Mouse (Mus musculus) erythroblast, embryonic 14.5 days (primary cell): ENCODE measurements at regions not wholly inside any gene's neighbourhood (a gene's known extent, or its start where the extent isn't known, plus 50 kb on each side); places are given as distances from the start of the nearest gene placed in this dataset.

Source experiments
- H3K27me3 ChIP-seq: 2 replicates; pipeline ENCODE4 v1.6.1; 2012; ENCODE audit warnings: inconsistent platforms; ENCODE audit not compliant: control insufficient read depth
- H3K36me3 ChIP-seq: 2 replicates; pipeline ENCODE4 v1.6.1; 2012; ENCODE audit warnings: mild to moderate bottlenecking, inconsistent platforms; ENCODE audit not compliant: control insufficient read depth
- H3K4me1 ChIP-seq: 2 replicates; pipeline ENCODE4 v1.6.1; 2012; ENCODE audit warnings: inconsistent platforms; ENCODE audit not compliant: control insufficient read depth
- H3K4me3 ChIP-seq: replicated peaks from 2 replicates; pipeline ENCODE3; 2012; ENCODE audit warnings: moderate library complexity, mild to moderate bottlenecking, inconsistent platforms
- H3K9me3 ChIP-seq: 2 replicates; pipeline ENCODE4 v1.6.1; 2012; ENCODE audit warnings: low read length, inconsistent platforms, mixed read lengths; ENCODE audit not compliant: control insufficient read depth
- GATA1 ChIP-seq: IDR thresholded peaks from 2 replicates; pipeline ENCODE4 v1.6.1; 2012; ENCODE audit warnings: low read length, inconsistent platforms, mixed read lengths
- TAL1 ChIP-seq: IDR thresholded peaks from 3 replicates; pipeline ENCODE4 v1.6.1; 2012; ENCODE audit warnings: low read length, inconsistent platforms, mixed read lengths

DNA sequence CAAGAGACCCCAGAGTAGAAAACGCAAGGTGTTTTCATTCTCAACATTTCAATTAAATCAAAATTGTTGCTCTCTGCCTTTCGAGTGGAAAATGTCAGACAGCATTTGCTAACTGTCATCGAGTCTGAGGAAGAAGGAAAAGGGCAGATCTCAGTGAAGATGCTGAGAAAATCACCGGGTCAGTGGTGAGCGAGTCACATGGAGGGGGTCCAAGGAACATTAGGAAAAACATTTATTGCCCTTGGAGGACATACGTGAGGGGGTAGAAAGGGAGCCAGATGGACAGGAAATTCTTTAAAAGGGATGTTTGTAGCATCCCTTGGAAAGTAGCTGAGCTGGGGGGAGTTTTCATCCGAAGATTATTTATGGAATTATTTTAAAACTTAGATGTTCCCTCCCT, 425.4 kb upstream of the Rgma start:
- TF ChIP-seq GATA1 = no peak
- no peak for TF ChIP-seq TAL1
- Histone ChIP-seq H3K27me3 (no peaks in the 10 kb centered on the region), H3K4me1 (no peaks in the 10 kb centered on the region), H3K36me3 (no peaks in the 10 kb centered on the region), H3K9me3 (peaks cover 2% of the 10 kb centered on the region), H3K4me3 (no peak overlapping the region)

DNA sequence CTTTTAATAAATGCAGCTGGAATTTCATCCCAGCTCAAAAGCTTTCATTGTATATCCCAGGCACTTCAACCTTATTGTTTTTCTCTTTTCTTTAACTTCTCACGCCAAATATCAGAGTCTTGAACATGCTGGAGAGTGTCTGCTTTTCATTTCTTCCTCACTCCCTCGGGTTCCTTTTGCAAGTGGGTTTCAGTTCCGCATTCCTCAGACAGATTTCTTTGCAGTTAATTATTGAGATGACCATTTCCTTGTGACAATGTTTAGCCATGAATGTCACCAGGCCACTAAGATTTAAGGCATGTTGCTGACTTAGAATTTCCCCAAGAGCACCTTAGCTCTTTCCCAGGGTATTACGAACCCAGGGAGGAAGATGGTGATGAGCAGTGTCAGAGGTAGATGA, 417.6 kb upstream of the Rgma start:
- Histone ChIP-seq H3K27me3 (no peaks in the 10 kb centered on the region), H3K4me1 (no peaks in the 10 kb centered on the region), H3K36me3 (no peaks in the 10 kb centered on the region), H3K4me3 (no peak overlapping the region), H3K9me3 (peaks cover 7% of the 10 kb centered on the region)
- TF ChIP-seq GATA1 (no peak), TAL1 (no peak)

DNA sequence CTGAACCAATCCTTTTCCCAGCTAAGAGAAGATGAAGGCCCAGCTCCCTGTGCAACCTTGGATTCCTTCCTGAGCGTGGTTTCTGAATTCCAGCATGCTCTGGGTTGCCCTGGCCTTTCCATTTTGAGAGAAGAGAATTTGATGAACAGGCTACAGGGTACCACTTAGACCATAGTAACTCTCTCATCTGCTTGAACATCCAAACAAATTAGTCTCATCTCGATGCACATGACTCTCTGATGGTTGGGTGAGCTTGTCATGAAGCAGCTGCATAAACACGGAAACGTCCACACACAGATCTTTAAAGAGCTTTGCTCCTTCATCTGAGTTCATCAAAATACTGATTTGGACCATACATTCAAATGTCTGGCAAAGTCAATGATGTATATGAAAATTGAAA, 414.0 kb upstream of the Rgma start:
- peaks cover 7% of the 10 kb centered on the region for H3K9me3 ChIP-seq
- TF ChIP-seq GATA1 (no peak), TAL1 (no peak)
- H3K4me3 ChIP-seq = no peak overlapping the region
- H3K36me3 ChIP-seq = no peaks in the 10 kb centered on the region
- no peaks in the 10 kb centered on the region for H3K27me3 ChIP-seq
- H3K4me1 ChIP-seq = no peaks in the 10 kb centered on the region

DNA sequence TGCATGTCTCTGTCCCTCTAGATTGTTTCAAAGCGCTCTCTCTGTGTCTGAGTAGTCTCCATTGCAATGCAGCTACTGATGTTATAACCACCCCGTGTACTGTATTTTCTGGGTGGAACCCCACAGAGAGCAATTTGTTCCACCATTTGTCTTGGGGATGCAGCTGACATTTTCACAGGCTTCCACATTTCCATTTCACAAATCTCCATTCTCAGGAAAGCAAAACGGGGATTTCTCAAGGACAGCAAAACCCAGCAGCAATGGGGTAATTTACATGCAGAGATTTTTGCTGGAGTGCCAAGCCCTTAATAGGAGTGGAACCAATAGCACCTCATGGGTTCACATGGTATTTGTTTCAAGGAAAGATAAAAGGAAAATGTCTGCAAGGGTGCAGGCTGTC, 412.5 kb upstream of the Rgma start:
- no peak overlapping the region for H3K4me3 ChIP-seq
- TF ChIP-seq GATA1 (no peak), TAL1 (no peak)
- no peaks in the 10 kb centered on the region for H3K27me3 ChIP-seq
- peaks cover 7% of the 10 kb centered on the region for H3K9me3 ChIP-seq
- no peaks in the 10 kb centered on the region for H3K36me3 ChIP-seq
- H3K4me1 ChIP-seq = no peaks in the 10 kb centered on the region

DNA sequence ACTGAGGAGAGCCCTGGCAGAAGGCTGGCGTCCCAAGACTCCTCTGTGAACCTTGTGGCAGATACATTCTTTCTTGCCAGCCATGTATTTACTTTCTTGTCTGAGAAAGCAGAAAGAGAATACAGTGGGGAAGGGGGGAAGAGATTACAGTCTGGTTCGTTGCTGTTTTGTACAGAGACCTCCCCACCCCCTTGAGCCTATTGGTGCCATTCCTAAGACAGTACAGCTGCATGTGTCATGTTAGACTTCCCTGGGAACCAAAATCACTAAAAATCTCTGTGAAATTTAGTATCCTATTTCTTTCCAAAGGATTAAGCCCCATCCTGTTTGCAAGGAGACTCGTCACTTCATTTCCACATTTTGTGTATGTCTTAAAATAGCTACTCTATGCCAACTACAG, 411.4 kb upstream of the Rgma start:
- H3K4me1 ChIP-seq = no peaks in the 10 kb centered on the region
- H3K4me3 ChIP-seq = no peak overlapping the region
- no peaks in the 10 kb centered on the region for H3K36me3 ChIP-seq
- H3K9me3 ChIP-seq = peaks cover 3% of the 10 kb centered on the region; the same call in 1 of the 2 replicates
- TF ChIP-seq GATA1 (no peak), TAL1 (no peak)
- no peaks in the 10 kb centered on the region for H3K27me3 ChIP-seq

DNA sequence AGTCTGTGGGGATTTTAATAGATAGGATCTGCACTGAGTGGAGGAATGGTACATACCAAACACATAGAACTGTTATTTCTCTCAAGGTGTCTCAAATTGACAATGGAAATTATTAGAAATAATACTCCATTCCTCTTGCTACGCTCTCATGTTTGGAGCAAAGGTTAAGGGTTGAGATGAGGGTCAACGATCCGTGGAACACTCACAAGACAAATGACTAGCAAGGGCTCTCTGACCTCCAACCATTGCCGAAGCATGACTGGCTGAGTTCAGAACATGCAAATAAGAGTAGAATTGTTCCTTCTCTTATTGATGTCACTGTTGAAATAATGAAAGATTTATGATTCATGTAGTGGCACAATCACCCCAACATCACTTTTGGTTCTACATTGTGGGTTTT, 407.1 kb upstream of the Rgma start:
- Histone ChIP-seq H3K4me3 (no peak overlapping the region), H3K4me1 (no peaks in the 10 kb centered on the region), H3K27me3 (no peaks in the 10 kb centered on the region), H3K9me3 (peaks cover 7% of the 10 kb centered on the region; the same call in 1 of the 2 replicates), H3K36me3 (no peaks in the 10 kb centered on the region)
- TF ChIP-seq TAL1 (no peak), GATA1 (no peak)

DNA sequence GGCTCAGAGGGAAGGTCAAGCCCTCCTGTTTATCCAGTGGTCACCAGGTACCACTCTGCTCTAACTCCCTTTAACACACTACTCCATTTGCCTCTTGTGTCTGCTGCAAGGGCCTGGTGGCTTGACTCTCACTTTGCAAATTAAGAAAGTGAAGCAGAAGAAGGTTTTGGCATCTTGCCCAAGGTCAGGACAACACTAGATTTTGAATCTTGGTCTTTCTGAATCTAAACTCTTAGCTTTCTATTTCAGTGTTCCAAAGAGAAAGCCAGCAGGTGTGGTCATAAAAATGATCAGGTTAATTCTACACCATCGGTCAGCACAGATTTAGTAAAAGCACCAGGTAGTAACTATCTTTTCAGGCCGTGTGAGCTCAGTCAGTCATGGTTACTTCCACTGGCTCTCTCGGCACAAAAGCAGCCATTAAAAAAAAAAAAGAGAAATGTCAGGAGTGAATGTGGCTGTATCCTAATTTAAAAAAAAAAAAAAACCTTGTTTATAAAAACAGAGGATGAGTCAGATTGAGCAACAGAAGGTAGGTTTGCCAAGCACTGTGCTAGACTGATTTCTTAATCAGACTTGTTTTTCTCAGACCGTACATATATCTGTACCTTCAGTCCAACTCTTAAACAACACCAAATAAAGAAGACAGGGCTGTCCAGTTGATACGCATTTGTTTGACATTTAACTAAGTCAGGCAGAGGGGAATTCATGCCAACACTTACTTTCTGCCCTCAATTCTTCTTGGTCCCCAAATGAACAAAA, 403.6 kb upstream of the Rgma start:
- Histone ChIP-seq H3K4me3 (no peak overlapping the region), H3K4me1 (no peaks in the 10 kb centered on the region), H3K9me3 (peaks cover 7% of the 10 kb centered on the region; the same call in 1 of the 2 replicates), H3K27me3 (no peaks in the 10 kb centered on the region), H3K36me3 (no peaks in the 10 kb centered on the region)
- TF ChIP-seq TAL1 (no peak), GATA1 (no peak)

DNA sequence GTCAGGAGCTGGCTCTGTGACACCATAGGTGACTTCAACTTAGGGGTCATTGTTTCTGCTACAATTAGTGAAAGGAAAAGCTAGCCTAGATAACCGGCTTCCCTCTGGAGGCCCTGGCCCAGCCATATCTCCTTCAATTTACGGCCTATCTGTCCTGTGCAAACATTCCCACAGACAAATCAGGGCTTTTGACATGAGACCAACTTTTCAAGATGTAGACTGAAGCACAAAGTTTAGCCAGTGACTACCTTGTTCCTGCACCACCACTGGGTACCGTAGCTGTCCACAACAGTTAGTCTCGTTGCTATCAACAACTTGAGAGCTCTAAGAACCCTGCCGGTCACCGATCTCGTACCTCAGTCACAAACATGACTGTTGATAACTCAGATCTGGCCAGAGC, 402.9 kb upstream of the Rgma start:
- H3K9me3 ChIP-seq = peaks cover 7% of the 10 kb centered on the region; the same call in 1 of the 2 replicates
- no peak overlapping the region for H3K4me3 ChIP-seq
- no peaks in the 10 kb centered on the region for H3K27me3 ChIP-seq
- H3K4me1 ChIP-seq = no peaks in the 10 kb centered on the region
- TF ChIP-seq GATA1 = no peak
- no peak for TF ChIP-seq TAL1
- H3K36me3 ChIP-seq = no peaks in the 10 kb centered on the region

DNA sequence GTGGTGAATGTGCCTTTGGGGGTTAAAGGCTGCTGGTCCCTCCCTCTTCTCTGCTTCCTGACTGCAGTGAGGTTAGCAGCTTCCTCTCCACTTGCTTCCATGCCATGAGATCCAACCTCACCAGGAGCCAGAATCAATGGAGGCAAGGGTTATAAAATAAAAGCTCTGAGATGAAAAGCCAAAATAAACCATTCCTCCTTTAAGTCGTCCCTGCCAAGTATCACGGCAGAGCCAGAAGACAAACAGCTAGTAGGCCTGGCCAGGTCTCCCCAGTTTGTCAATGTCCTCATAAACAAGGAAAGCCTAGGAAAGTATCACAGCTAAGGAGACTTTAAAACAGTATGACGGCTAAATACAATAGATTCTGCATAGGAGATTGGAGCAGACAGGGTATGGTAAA, 401.5 kb upstream of the Rgma start:
- no peaks in the 10 kb centered on the region for H3K4me1 ChIP-seq
- no peaks in the 10 kb centered on the region for H3K36me3 ChIP-seq
- no peaks in the 10 kb centered on the region for H3K27me3 ChIP-seq
- peaks cover 7% of the 10 kb centered on the region; the same call in 1 of the 2 replicates for H3K9me3 ChIP-seq
- no peak for TF ChIP-seq GATA1
- no peak for TF ChIP-seq TAL1
- no peak overlapping the region for H3K4me3 ChIP-seq

DNA sequence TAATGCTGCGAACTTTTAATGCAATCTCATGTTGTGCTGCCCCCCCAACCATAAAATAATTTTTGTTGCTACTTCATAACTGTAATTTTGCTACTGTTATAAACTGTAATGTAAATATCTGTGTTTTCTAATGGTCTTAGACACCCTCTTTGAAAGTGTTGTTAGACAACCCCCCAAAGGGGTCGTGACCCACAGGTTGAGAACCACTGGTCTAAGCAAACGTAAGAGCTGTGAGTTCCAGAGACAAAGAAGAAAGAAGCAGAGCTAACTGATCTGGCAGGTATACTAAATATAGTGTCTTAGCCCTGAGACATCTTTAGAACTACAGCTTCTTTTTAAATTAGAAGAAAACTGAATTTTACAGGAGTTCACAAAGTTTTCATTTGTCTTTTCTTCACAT, 400.9 kb upstream of the Rgma start:
- TF ChIP-seq GATA1 = no peak
- no peak for TF ChIP-seq TAL1
- H3K4me3 ChIP-seq = no peak overlapping the region
- H3K27me3 ChIP-seq = no peaks in the 10 kb centered on the region
- H3K4me1 ChIP-seq = no peaks in the 10 kb centered on the region
- peaks cover 7% of the 10 kb centered on the region; the same call in 1 of the 2 replicates for H3K9me3 ChIP-seq
- H3K36me3 ChIP-seq = no peaks in the 10 kb centered on the region
